Mouse (Mus musculus) ES-Bruce4 (cell line): ENCODE data around the gene Rbm8a2. TPM values are rescaled to one million over a fixed set of nuclear protein-coding genes. Genes with fewer than 3 reads are reported as not detected.

Experiments used
- H3K27ac ChIP-seq: 2 replicates; pipeline ENCODE4 v1.5.1; 2012; ENCODE audit warnings: low read length, inconsistent platforms; ENCODE audit not compliant: insufficient read depth
- H3K27me3 ChIP-seq: 2 replicates; pipeline ENCODE4 v1.6.1; 2012; ENCODE audit warnings: mild to moderate bottlenecking, low read length, inconsistent platforms; ENCODE audit not compliant: control insufficient read depth, poor library complexity, insufficient read depth, severe bottlenecking
- H3K36me3 ChIP-seq: 2 replicates; pipeline ENCODE4 v1.6.1; 2012; ENCODE audit warnings: inconsistent platforms, mild to moderate bottlenecking, low read length, moderate library complexity; ENCODE audit not compliant: control insufficient read depth, poor library complexity, insufficient read depth, severe bottlenecking
- H3K4me1 ChIP-seq: one replicate; pipeline ENCODE4 v1.8.1; 2011; ENCODE audit warnings: low read length; ENCODE audit not compliant: control insufficient read depth, insufficient read depth
- H3K4me3 ChIP-seq: 2 replicates; pipeline ENCODE4 v1.5.1; 2011; ENCODE audit warnings: low read depth, mild to moderate bottlenecking, low read length
- H3K9ac ChIP-seq: 2 replicates; pipeline ENCODE4 v1.6.1; 2012; ENCODE audit warnings: low read depth, mild to moderate bottlenecking, inconsistent platforms; ENCODE audit not compliant: poor library complexity, severe bottlenecking
- H3K9me3 ChIP-seq: replicated peaks from 2 replicates; pipeline ENCODE4 v1.6.1; 2012; ENCODE audit warnings: mild to moderate bottlenecking, low read length, inconsistent platforms; ENCODE audit not compliant: control insufficient read depth, poor library complexity, insufficient read depth, severe bottlenecking
- CTCF ChIP-seq: IDR thresholded peaks from one replicate; pipeline ENCODE4 v1.8.1; 2011; ENCODE audit warnings: low read depth, low read length
- EP300 ChIP-seq: IDR thresholded peaks from 2 replicates; pipeline ENCODE4 v1.6.1; 2011; ENCODE audit warnings: low read depth, low read length; ENCODE audit not compliant: insufficient read depth
- POLR2A ChIP-seq: IDR thresholded peaks from one replicate; pipeline ENCODE4 v1.8.1; 2011; ENCODE audit warnings: low read length; ENCODE audit not compliant: insufficient read depth
- polyA plus RNA-seq: library from polyadenylated mRNA; stranded (reverse); fragments of >200 nt; gene quantifications from 2 replicates; pipeline ENCODE4 v1.2.4, GENCODE M21; 2011; ENCODE audit warnings: low read depth; ENCODE audit not compliant: missing spikeins, insufficient read depth, insufficient read length

The Rbm8a2 gene
- polyA plus RNA-seq, 1 experiment = 2.3 TPM

- H3K9me3 ChIP-seq = no peaks in the 10 kb centered on the region
- TF ChIP-seq CTCF = no peak
- TF ChIP-seq EP300 = no peak
- TF ChIP-seq POLR2A = no peak
- H3K27me3 ChIP-seq = no peaks in the 10 kb centered on the region
- no peak overlapping the region for H3K9ac ChIP-seq
- H3K4me1 ChIP-seq = no peaks in the 10 kb centered on the region
- H3K27ac ChIP-seq = no peak overlapping the region
- no peak overlapping the region for H3K4me3 ChIP-seq
- H3K36me3 ChIP-seq = no peaks in the 10 kb centered on the region
Observed at GRCm38 (mm10) chr1:175946718-175947315, 32.1 kb downstream of the Rbm8a2 start.

DNA sequence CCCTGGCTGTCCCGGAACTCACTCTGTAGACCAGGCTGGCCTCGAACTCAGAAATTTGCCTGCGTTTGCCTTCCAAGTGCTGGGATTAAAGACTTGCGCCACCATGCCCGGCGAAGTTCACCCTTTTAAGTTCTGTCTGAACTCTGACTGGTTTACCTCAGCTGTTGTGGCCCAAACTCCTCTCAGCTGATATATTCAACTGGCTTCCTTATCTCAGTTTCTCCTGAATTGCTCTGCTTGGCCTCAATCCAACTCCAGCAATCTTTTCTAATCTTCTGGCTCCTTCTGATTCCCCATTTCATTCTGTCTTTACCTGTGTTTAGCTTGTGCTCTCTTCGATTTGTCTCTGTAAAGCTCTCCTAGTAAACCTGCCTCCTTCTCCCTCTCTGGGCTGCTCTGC, 35.7 kb downstream of the Rbm8a2 start:
- H3K9me3 ChIP-seq = no peaks in the 10 kb centered on the region
- H3K4me3 ChIP-seq = no peak overlapping the region
- no peaks in the 10 kb centered on the region for H3K27me3 ChIP-seq
- H3K36me3 ChIP-seq = no peaks in the 10 kb centered on the region
- H3K9ac ChIP-seq = no peak overlapping the region
- TF ChIP-seq EP300 = no peak
- no peak for TF ChIP-seq CTCF
- TF ChIP-seq POLR2A = no peak
- no peaks in the 10 kb centered on the region for H3K4me1 ChIP-seq
- no peak overlapping the region for H3K27ac ChIP-seq

DNA sequence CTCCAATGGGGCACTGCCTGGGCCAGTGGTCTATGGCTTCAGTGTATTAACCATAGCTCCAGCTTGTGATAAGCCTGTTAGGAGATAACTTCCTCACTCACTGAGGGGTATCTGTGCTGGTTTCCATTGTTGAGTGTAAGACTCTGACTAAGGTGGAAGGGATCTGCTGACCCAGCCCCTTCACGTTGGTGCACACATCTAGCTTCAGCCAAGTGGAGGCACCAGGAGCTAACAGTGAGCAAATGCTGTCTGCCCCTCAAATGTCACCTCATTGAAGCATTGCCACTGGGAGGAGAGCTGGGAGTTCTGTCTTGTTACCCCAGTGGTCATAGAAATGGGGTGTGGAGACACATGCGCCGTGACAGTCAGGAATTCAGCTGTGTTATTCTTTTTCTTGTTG, 40.2 kb downstream of the Rbm8a2 start:
- TF ChIP-seq EP300 = no peak
- H3K9ac ChIP-seq = no peak overlapping the region
- H3K9me3 ChIP-seq = no peaks in the 10 kb centered on the region
- no peaks in the 10 kb centered on the region for H3K36me3 ChIP-seq
- H3K4me1 ChIP-seq = no peaks in the 10 kb centered on the region
- H3K27ac ChIP-seq = no peak overlapping the region
- H3K27me3 ChIP-seq = no peaks in the 10 kb centered on the region
- H3K4me3 ChIP-seq = no peak overlapping the region

GRCm38 (mm10) chr1:175936282-175936737, 42.6 kb downstream of the Rbm8a2 start:
- Histone ChIP-seq H3K4me3 (no peak overlapping the region), H3K4me1 (no peaks in the 10 kb centered on the region), H3K27ac (no peak overlapping the region), H3K9ac (no peak overlapping the region), H3K9me3 (no peaks in the 10 kb centered on the region), H3K27me3 (no peaks in the 10 kb centered on the region), H3K36me3 (no peaks in the 10 kb centered on the region)
- TF ChIP-seq EP300 (no peak), POLR2A (no peak), CTCF (no peak)

- Histone ChIP-seq H3K27me3 (no peaks in the 10 kb centered on the region), H3K9me3 (no peaks in the 10 kb centered on the region), H3K27ac (no peak overlapping the region), H3K36me3 (no peaks in the 10 kb centered on the region), H3K4me3 (no peak overlapping the region), H3K4me1 (no peaks in the 10 kb centered on the region), H3K9ac (no peak overlapping the region)
- TF ChIP-seq EP300 = no peak
- no peak for TF ChIP-seq POLR2A
- TF ChIP-seq CTCF = no peak
Observed at GRCm38 (mm10) chr1:175931391-175931790, 47.5 kb downstream of the Rbm8a2 start.

Other genes with a start within 250 kb of the Rbm8a2 start
- 84.8 and 88.4 TPM in 2 replicates for gene Exo1, start 98.5 kb downstream of the Rbm8a2 start, polyA plus RNA-seq
- gene Gm38100, start 58.8 kb downstream of the Rbm8a2 start, polyA plus RNA-seq = 0.37 and 0.55 TPM in 2 replicates